Mouse (Mus musculus): ENCODE measurements around the gene Rft1. TPM values are rescaled to one million over a fixed set of nuclear protein-coding genes. Genes with fewer than 3 reads are reported as not detected.

Rft1 gene
- polyA plus RNA-seq, 1 experiment from 2014 or later, result 14.0 TPM

GRCm38 (mm10) chr14:30654691-30655228 lies 600 bp downstream of the Rft1 start:
- H3K4me3 ChIP-seq (replicated peaks; ENCODE audit: low read depth, low read length), result peak overlapping the region; percentile 79
- 34% methylated on average over 4 of the region's 4 CpGs for WGBS
- peak overlapping the region; percentile 67 for H3K4me2 ChIP-seq (ENCODE audit: low read length)
- H3K9ac ChIP-seq (ENCODE audit: low read depth, low read length), result peak overlapping the region; percentile 94
- no peaks in the 10 kb centered on the region for H3K36me3 ChIP-seq (ENCODE audit: insufficient read depth, low read length)
- TF ChIP-seq CTCF (IDR thresholded peaks at IDR 0.05; ENCODE audit: low read depth), result no peak
- peak overlapping the region; percentile 88 for H3K27ac ChIP-seq
- DNase-seq (ENCODE audit: low spot score) (peak; percentile 40), ATAC-seq (replicated peaks; ENCODE audit: low FRiP score, low read depth) (no peak)
- no peaks in the 10 kb centered on the region for H3K9me3 ChIP-seq (replicated peaks; ENCODE audit: low read length)
- 0 out of 2 replicates have a peak, but pooled peaks cover 5% of the 10 kb centered on the region for H3K4me1 ChIP-seq (replicated peaks; ENCODE audit: insufficient read depth, low read length)
- no peaks in the 10 kb centered on the region for H3K27me3 ChIP-seq (ENCODE audit: insufficient read depth, low read length)

- Histone ChIP-seq H3K4me1 (replicated peaks; ENCODE audit: insufficient read depth, low read length) (no peaks in the 10 kb centered on the region), H3K27ac (no peak overlapping the region), H3K9me3 (replicated peaks; ENCODE audit: low read length) (no peaks in the 10 kb centered on the region), H3K4me3 (replicated peaks; ENCODE audit: low read depth, low read length) (no peak overlapping the region), H3K9ac (ENCODE audit: low read depth, low read length) (no peak overlapping the region), H3K4me2 (ENCODE audit: low read length) (no peak overlapping the region), H3K36me3 (ENCODE audit: insufficient read depth, low read length) (peaks cover 7% of the 10 kb centered on the region; the same call in 1 of the 2 replicates), H3K27me3 (ENCODE audit: insufficient read depth, low read length) (no peaks in the 10 kb centered on the region)
- ATAC-seq (replicated peaks; ENCODE audit: low FRiP score, low read depth) (no peak), DNase-seq (ENCODE audit: low spot score) (no peak)
- WGBS, result 86% methylated on average over 1 of the region's 1 CpGs
- no peak for TF ChIP-seq CTCF (IDR thresholded peaks at IDR 0.05; ENCODE audit: low read depth)
Observed at GRCm38 (mm10) chr14:30655531-30655930, 1.4 kb downstream of the Rft1 start.

- Histone ChIP-seq H3K27me3 (ENCODE audit: insufficient read depth, low read length) (no peaks in the 10 kb centered on the region), H3K27ac (no peak overlapping the region), H3K4me2 (ENCODE audit: low read length) (no peak overlapping the region), H3K4me3 (replicated peaks; ENCODE audit: low read depth, low read length) (no peak overlapping the region), H3K36me3 (ENCODE audit: insufficient read depth, low read length) (peaks cover 61% of the 10 kb centered on the region), H3K9me3 (replicated peaks; ENCODE audit: low read length) (no peaks in the 10 kb centered on the region), H3K9ac (ENCODE audit: low read depth, low read length) (no peak overlapping the region), H3K4me1 (replicated peaks; ENCODE audit: insufficient read depth, low read length) (no peaks in the 10 kb centered on the region)
- no peak for DNase-seq (ENCODE audit: low spot score)
- ATAC-seq (replicated peaks; ENCODE audit: low FRiP score, low read depth), result no peak
- TF ChIP-seq CTCF (IDR thresholded peaks at IDR 0.05; ENCODE audit: low read depth), result no peak
- WGBS, result 77% methylated on average over 3 of the region's 3 CpGs
Observed at GRCm38 (mm10) chr14:30666061-30666460, 11.9 kb downstream of the Rft1 start.

- Histone ChIP-seq H3K9me3 (replicated peaks; ENCODE audit: low read length) (no peaks in the 10 kb centered on the region), H3K27me3 (ENCODE audit: insufficient read depth, low read length) (no peaks in the 10 kb centered on the region), H3K36me3 (ENCODE audit: insufficient read depth, low read length) (peaks cover 57% of the 10 kb centered on the region), H3K9ac (ENCODE audit: low read depth, low read length) (no peak overlapping the region), H3K4me3 (replicated peaks; ENCODE audit: low read depth, low read length) (no peak overlapping the region), H3K4me2 (ENCODE audit: low read length) (no peak overlapping the region), H3K4me1 (replicated peaks; ENCODE audit: insufficient read depth, low read length) (no peaks in the 10 kb centered on the region), H3K27ac (no peak overlapping the region)
- TF ChIP-seq CTCF (IDR thresholded peaks at IDR 0.05; ENCODE audit: low read depth), result no peak
- DNase-seq (ENCODE audit: low spot score), result no peak
- ATAC-seq (replicated peaks; ENCODE audit: low FRiP score, low read depth), result no peak
- WGBS, result 81% methylated on average over 4 of the region's 4 CpGs
Observed at GRCm38 (mm10) chr14:30666604-30667003, 12.4 kb downstream of the Rft1 start.

- no peak overlapping the region for H3K9ac ChIP-seq (ENCODE audit: low read depth, low read length)
- no peak overlapping the region for H3K4me3 ChIP-seq (replicated peaks; ENCODE audit: low read depth, low read length)
- TF ChIP-seq CTCF (IDR thresholded peaks at IDR 0.05; ENCODE audit: low read depth), result no peak
- H3K27me3 ChIP-seq (ENCODE audit: insufficient read depth, low read length), result no peaks in the 10 kb centered on the region
- no peaks in the 10 kb centered on the region for H3K4me1 ChIP-seq (replicated peaks; ENCODE audit: insufficient read depth, low read length)
- H3K27ac ChIP-seq, result no peak overlapping the region
- no peak for DNase-seq (ENCODE audit: low spot score)
- ATAC-seq (replicated peaks; ENCODE audit: low FRiP score, low read depth), result no peak
- H3K9me3 ChIP-seq (replicated peaks; ENCODE audit: low read length), result no peaks in the 10 kb centered on the region
- 97% methylated on average over 6 of the region's 6 CpGs for WGBS
- H3K36me3 ChIP-seq (ENCODE audit: insufficient read depth, low read length), result peaks cover 45% of the 10 kb centered on the region
- H3K4me2 ChIP-seq (ENCODE audit: low read length), result no peak overlapping the region
Observed at GRCm38 (mm10) chr14:30670161-30670560, 16.0 kb downstream of the Rft1 start.

- Histone ChIP-seq H3K4me1 (replicated peaks; ENCODE audit: insufficient read depth, low read length) (no peaks in the 10 kb centered on the region), H3K9me3 (replicated peaks; ENCODE audit: low read length) (no peaks in the 10 kb centered on the region), H3K4me2 (ENCODE audit: low read length) (no peak overlapping the region), H3K36me3 (ENCODE audit: insufficient read depth, low read length) (peaks cover 37% of the 10 kb centered on the region), H3K27ac (no peak overlapping the region), H3K4me3 (replicated peaks; ENCODE audit: low read depth, low read length) (no peak overlapping the region), H3K9ac (ENCODE audit: low read depth, low read length) (no peak overlapping the region), H3K27me3 (ENCODE audit: insufficient read depth, low read length) (no peaks in the 10 kb centered on the region)
- WGBS, result 70% methylated on average over 15 of the region's 15 CpGs
- no peak for DNase-seq (ENCODE audit: low spot score)
- TF ChIP-seq CTCF (IDR thresholded peaks at IDR 0.05; ENCODE audit: low read depth), result no peak
- ATAC-seq (replicated peaks; ENCODE audit: low FRiP score, low read depth), result no peak
Observed at GRCm38 (mm10) chr14:30671095-30671985, 17.2 kb downstream of the Rft1 start.

All from kidney, postnatal 0 days (tissue).